Mouse (Mus musculus) embryonic fibroblast, embryonic 13.5 days (primary cell): ENCODE results near the gene Olfr1425.

Source experiments
- CTCF ChIP-seq: IDR thresholded peaks from 2 replicates; pipeline ENCODE4 v1.5.1; 2011; ENCODE audit warnings: mild to moderate bottlenecking, control low read depth, low read length, moderate library complexity, borderline replicate concordance; ENCODE audit not compliant: insufficient read depth
- POLR2A ChIP-seq: IDR thresholded peaks from 2 replicates; pipeline ENCODE4 v1.6.1; 2011; ENCODE audit warnings: low read depth, mild to moderate bottlenecking, control low read depth, low read length, moderate library complexity

- no peak for TF ChIP-seq POLR2A
- no peak for TF ChIP-seq CTCF
Observed at GRCm38 (mm10) chr19:12113807-12114206, 36.3 kb upstream of the Olfr1425 start.
